8 mouse cellular contexts compared by ENCODE assay signal in genomic region chr15:99252381-99253174, GRCm38 (mm10). TPM values are rescaled to one million over a fixed set of nuclear protein-coding genes. Genes with fewer than 3 reads are reported as not detected.
DNase-seq lines count a peak whose midpoint lies in the region; ATAC-seq lines count a peak whose summit lies in the region.

No protein-coding gene starts in this region.

- DNase-seq in heart, adult 11 months, result no peak
- DNase-seq in CD4-positive helper T cell, adult 2 months (ENCODE audit: low read depth, low spot score), result peak; percentile 32
- DNase-seq in embryo, embryonic 10.5 days (ENCODE audit: low spot score), result peak; percentile 43
- DNase-seq in layer of hippocampus, adult 9-10 months (ENCODE audit: low spot score), result no peak
- no peak for DNase-seq in adrenal gland, adult (ENCODE audit: inconsistent age in 2 of 2, low spot score in 1 of 2)

- peak overlapping the region; percentile 58 for H3K9ac ChIP-seq in heart, embryonic 15.5 days
- peak overlapping the region; percentile 50 for H3K9ac ChIP-seq in hindbrain, embryonic 15.5 days

- H3K4me1 ChIP-seq in heart, embryonic 15.5 days (replicated peaks), result peaks cover 53% of the 10 kb centered on the region
- peaks cover 20% of the 10 kb centered on the region for H3K4me1 ChIP-seq in hindbrain, embryonic 15.5 days (replicated peaks)
- peaks cover 34% of the 10 kb centered on the region for H3K4me1 ChIP-seq in megakaryocyte, embryonic 14.5 days

- 5% methylated on average over 22 of the region's 22 CpGs for WGBS in heart, embryonic 15.5 days
- 4% methylated on average over 22 of the region's 22 CpGs for WGBS in hindbrain, embryonic 15.5 days

- no peaks in the 10 kb centered on the region; the same call in 1 of the 2 replicates for H3K36me3 ChIP-seq in heart, embryonic 15.5 days
- H3K36me3 ChIP-seq in hindbrain, embryonic 15.5 days, result peaks cover 9% of the 10 kb centered on the region
- H3K36me3 ChIP-seq in megakaryocyte, embryonic 14.5 days (replicated peaks; ENCODE audit: low read length), result peaks cover 34% of the 10 kb centered on the region

- no peaks in the 10 kb centered on the region for H3K27me3 ChIP-seq in heart, embryonic 15.5 days
- no peaks in the 10 kb centered on the region for H3K27me3 ChIP-seq in hindbrain, embryonic 15.5 days
- H3K27me3 ChIP-seq in megakaryocyte, embryonic 14.5 days (replicated peaks), result no peaks in the 10 kb centered on the region

- H3K4me3 ChIP-seq in heart, embryonic 15.5 days, result peak overlapping the region; percentile 62
- H3K4me3 ChIP-seq in hindbrain, embryonic 15.5 days, result peak overlapping the region; percentile 53
- H3K4me3 ChIP-seq in megakaryocyte, embryonic 14.5 days (replicated peaks), result peak overlapping the region; percentile 93

- ATAC-seq in heart, embryonic 15.5 days (replicated peaks; ENCODE audit: insufficient number of reproducible peaks, insufficient read depth, low FRiP score, low read depth), result peak; percentile 44
- ATAC-seq in hindbrain, embryonic 15.5 days (ENCODE audit: low FRiP score, low read depth), result peak; percentile 59

- peak overlapping the region; percentile 99 for H3K27ac ChIP-seq in heart, embryonic 15.5 days
- peak overlapping the region; percentile 93 for H3K27ac ChIP-seq in hindbrain, embryonic 15.5 days (replicated peaks)

- H3K9me3 ChIP-seq in heart, embryonic 15.5 days (replicated peaks), result no peaks in the 10 kb centered on the region
- H3K9me3 ChIP-seq in hindbrain, embryonic 15.5 days, result no peaks in the 10 kb centered on the region
- no peaks in the 10 kb centered on the region for H3K9me3 ChIP-seq in megakaryocyte, embryonic 14.5 days

- peak overlapping the region; percentile 78 for H3K4me2 ChIP-seq in heart, embryonic 15.5 days
- H3K4me2 ChIP-seq in hindbrain, embryonic 15.5 days, result peak overlapping the region; percentile 91

RNA-seq across cellular contexts. Expression of gene Mcrs1, which starts 0.8 kb away (rescaled TPM):
- polyA plus RNA-seq in heart, embryonic 15.5 days (2015; fragmentation: Nextera tagmentation; extraction: Ambion mirVana), result 134 and 159 TPM in 2 replicates
- 203 and 209 TPM in 2 replicates for polyA plus RNA-seq in hindbrain, embryonic 15.5 days (2015; fragmentation: Nextera tagmentation; extraction: Ambion mirVana)
- 24.2 and 57.0 TPM in 2 replicates for polyA plus RNA-seq in megakaryocyte, embryonic 14.5 days (2012; ENCODE audit: insufficient read depth, low replicate concordance)

RNA-seq across cellular contexts. Expression of gene Kcnh3, which starts 27.9 kb away (rescaled TPM):
- polyA plus RNA-seq in heart, embryonic 15.5 days (2015; fragmentation: Nextera tagmentation; extraction: Ambion mirVana), result 0.44 and 1.1 TPM in 2 replicates
- polyA plus RNA-seq in hindbrain, embryonic 15.5 days (2015; fragmentation: Nextera tagmentation; extraction: Ambion mirVana), result 0.81 and 1.5 TPM in 2 replicates
- not detected in 2 replicates for polyA plus RNA-seq in megakaryocyte, embryonic 14.5 days (2012; ENCODE audit: insufficient read depth, low replicate concordance)

RNA-seq across cellular contexts. Expression of gene Prpf40b, which starts 42.3 kb away (rescaled TPM):
- polyA plus RNA-seq in heart, embryonic 15.5 days (2015; fragmentation: Nextera tagmentation; extraction: Ambion mirVana), result 37.2 and 42.1 TPM in 2 replicates
- polyA plus RNA-seq in hindbrain, embryonic 15.5 days (2015; fragmentation: Nextera tagmentation; extraction: Ambion mirVana), result 108 and 114 TPM in 2 replicates
- polyA plus RNA-seq in megakaryocyte, embryonic 14.5 days (2012; ENCODE audit: insufficient read depth, low replicate concordance), result 14.7 and 16.8 TPM in 2 replicates

RNA-seq across cellular contexts. Expression of gene Fam186b, which starts 43.1 kb away (rescaled TPM):
- 0.09 and 0.47 TPM in 2 replicates for polyA plus RNA-seq in heart, embryonic 15.5 days (2015; fragmentation: Nextera tagmentation; extraction: Ambion mirVana)
- polyA plus RNA-seq in hindbrain, embryonic 15.5 days (2015; fragmentation: Nextera tagmentation; extraction: Ambion mirVana), result 0.55 and 0.86 TPM in 2 replicates
- polyA plus RNA-seq in megakaryocyte, embryonic 14.5 days (2012; ENCODE audit: insufficient read depth, low replicate concordance), result not detected in 2 replicates

Comparison
In these comparisons a context has a peak if more than half of its experiments do, and no peak if none do; other contexts are left out.
1. DNase-seq: peak in CD4-positive helper T cell, adult 2 months (single experiment) and embryo, embryonic 10.5 days (single experiment); none in heart, adult 11 months (single experiment), layer of hippocampus, adult 9-10 months (single experiment) and adrenal gland, adult (0 of 2).
2. Peak in every context shown above with its lines, with median percentiles within 50 percentile points of each other: H3K4me3 ChIP-seq.